Mouse (Mus musculus): ENCODE data around the gene Crhbp. TPM values are rescaled to one million over a fixed set of nuclear protein-coding genes. Genes with fewer than 3 reads are reported as not detected.

Crhbp gene
- polyA plus RNA-seq, 1 experiment: not detected

GRCm38 (mm10) chr13:95439569-95439968 lies 5.2 kb downstream of the Crhbp start:
- no peak for TF ChIP-seq GATA1 (IDR thresholded peaks at IDR 0.05; ENCODE audit: low read length)

GRCm38 (mm10) chr13:95431760-95432159 lies 13.0 kb downstream of the Crhbp start:
- TF ChIP-seq GATA1 (IDR thresholded peaks at IDR 0.05; ENCODE audit: low read length): no peak

DNA sequence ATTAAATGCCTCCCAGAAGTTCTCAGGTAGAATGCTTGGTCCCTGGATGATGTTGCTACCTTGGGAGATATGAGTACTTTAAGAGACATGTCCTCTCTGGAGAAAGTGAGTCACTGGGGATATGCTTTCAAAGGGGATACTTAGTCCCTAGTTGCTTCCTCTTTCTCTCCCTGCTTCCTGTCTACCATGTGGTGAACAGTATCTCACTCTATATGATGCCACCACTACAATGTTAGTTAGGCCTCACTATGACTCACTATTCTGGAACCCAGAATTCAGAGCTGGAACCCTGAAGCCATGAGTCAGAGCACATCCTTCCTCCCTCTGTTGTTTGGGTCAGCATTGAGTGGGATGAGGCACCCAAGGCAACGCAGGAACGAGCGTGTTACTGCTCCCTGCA lies 17.2 kb downstream of the Crhbp start:
- no peak for TF ChIP-seq GATA1 (IDR thresholded peaks at IDR 0.05; ENCODE audit: low read length)

GRCm38 (mm10) chr13:95426421-95426820 lies 18.3 kb downstream of the Crhbp start:
- no peak for TF ChIP-seq GATA1 (IDR thresholded peaks at IDR 0.05; ENCODE audit: low read length)

- TF ChIP-seq GATA1 (IDR thresholded peaks at IDR 0.05; ENCODE audit: low read length): no peak
These were observed 19.2 kb downstream of the Crhbp start for GRCm38 (mm10) chr13:95425484-95425883.

DNA sequence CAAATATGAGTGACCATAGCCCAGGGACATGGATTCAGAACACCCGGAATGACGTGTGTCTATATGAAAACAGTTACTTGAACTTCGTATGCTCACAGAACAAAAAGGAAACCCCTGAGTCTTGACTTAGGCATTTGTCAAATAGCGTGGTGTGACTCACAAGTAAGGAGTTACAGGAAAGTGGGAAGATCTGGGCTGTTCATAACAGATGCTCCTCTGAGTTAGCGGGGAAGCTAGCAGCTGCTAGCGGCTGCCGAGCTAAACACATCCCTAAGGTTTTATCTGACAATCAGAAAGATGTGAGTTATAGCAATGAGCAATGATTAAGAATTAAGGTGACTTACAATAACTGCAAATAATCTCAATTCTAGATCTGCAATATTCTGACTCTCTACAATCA lies 19.8 kb downstream of the Crhbp start:
- no peak for TF ChIP-seq GATA1 (IDR thresholded peaks at IDR 0.05; ENCODE audit: low read length)

DNA sequence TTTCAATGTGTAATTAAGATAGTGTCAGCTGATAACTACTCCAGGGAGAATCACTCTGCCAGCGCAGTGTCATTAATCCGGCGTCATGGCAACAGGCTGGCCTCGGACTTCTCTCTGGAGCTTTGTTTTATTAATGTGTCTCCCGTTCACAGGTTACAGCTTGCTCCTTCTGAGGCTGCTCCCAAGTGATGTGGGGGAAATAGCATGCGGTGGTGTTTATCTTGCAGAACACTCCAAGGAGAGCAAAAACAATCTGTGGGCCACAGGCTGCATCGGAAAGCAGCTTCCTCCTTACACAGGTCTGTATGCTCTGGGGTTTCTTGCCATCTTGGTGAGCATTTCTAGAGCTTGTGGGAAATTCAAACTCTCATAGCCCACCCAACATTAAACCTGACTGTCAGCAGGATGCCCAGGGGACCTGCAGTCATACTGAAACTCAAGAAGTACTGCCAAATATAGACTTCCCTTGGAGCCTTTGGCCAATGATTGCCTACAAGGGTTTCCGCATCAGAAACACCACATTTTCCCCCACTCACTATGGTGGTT lies 25.4 kb downstream of the Crhbp start:
- peak; percentile 33 for TF ChIP-seq GATA1 (IDR thresholded peaks at IDR 0.05; ENCODE audit: low read length)

- no peak for TF ChIP-seq GATA1 (IDR thresholded peaks at IDR 0.05; ENCODE audit: low read length)
These were observed 26.0 kb downstream of the Crhbp start for GRCm38 (mm10) chr13:95418575-95419203.

- TF ChIP-seq GATA1 (IDR thresholded peaks at IDR 0.05; ENCODE audit: low read length): peak; percentile 60
These were observed 32.5 kb downstream of the Crhbp start for GRCm38 (mm10) chr13:95412257-95412656.

DNA sequence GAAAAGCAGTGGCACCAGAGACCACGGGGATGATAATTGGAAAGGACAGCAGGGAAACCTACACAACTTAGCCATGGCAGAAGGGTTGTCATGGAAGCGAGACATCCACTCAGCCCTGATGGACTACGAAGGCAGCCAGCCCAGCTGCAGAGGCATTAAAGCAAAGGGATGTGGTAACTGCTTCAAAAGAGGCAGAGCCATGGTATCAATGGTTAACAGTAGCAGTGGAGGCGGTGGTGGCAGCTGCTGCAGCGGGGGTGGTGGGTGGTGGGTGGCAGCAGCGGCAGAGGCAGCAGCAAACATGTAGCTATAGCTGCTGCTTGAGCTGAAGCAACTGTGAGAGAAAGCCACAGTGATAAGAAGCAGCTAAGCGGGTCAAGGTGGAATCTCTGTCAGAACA lies 51.5 kb downstream of the Crhbp start:
- no peak for TF ChIP-seq GATA1 (IDR thresholded peaks at IDR 0.05; ENCODE audit: low read length)

DNA sequence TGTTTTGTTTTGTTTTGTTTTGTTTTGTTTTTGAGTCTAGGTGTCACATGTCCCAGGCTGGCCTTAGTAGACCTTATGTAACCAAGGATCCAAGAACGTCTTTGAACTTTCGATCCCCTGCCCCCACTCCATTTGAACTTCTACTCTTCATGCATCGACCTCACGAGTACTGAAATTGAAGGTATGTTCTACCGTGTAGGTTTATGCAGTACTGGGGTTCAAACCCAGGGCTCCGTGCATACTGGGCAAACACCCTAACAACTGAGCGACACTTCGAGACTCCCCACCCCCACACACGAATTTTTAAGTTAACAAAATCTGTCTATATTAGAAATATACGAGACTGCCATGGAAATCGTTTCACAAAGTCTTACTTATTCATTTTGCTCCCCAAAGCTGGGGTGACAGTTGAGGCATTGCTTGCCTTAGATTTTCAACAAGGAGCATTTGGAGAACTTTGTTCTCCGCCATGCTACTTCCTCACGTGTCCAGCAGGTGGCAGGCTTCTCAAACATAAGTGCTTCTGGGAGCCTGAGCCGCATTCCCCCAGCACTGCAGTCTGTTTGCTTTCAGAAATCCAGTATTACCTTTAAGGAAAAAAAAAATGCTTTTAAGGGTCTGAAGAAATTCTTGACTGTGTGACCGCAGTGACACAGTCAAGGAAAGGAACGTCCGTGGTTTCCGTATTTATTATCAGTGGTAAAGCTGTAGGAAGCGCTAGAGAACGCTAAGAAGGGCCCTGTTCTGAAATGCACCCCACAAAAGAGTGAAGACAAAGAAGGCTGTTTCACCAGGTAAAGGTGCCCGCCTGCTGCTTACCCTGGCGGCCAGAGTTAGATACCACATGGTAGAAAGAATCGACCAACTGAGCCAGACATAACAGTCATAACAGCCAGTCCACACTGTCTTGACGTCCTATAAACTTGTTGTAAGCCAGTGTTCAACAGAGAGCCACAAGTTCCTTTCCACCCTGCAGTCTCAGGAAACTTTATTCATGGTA lies 54.6 kb downstream of the Crhbp start:
- no peak for TF ChIP-seq GATA1 (IDR thresholded peaks at IDR 0.05; ENCODE audit: low read length)

DNA sequence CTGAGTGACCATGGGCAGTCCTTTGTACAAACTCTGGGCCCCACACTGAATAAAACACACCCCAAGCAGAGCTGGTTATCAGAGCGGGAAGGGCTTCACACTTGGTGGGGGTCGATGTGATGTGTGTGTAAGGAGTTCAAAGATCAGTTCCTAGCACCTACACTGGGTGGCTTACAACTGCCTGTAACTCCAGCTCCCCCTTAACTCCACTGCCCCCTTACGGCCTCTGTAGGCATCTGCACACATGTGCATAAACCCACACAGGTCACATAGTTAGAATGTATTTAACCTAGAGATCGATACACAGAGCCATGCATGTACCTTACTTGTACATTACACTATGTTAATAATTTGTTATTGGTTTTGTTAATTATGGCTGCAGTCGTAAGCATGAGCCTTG lies 56.5 kb downstream of the Crhbp start:
- no peak for TF ChIP-seq GATA1 (IDR thresholded peaks at IDR 0.05; ENCODE audit: low read length)

GRCm38 (mm10) chr13:95382418-95382817 lies 62.3 kb downstream of the Crhbp start:
- TF ChIP-seq GATA1 (IDR thresholded peaks at IDR 0.05; ENCODE audit: low read length): no peak

Other genes starting within 250 kb of the Crhbp start
- not detected in 2 replicates for gene Pde8b, start 194.6 kb downstream of the Crhbp start, polyA plus RNA-seq (2012)
- not detected in 2 replicates for gene Zbed3, start 121.3 kb downstream of the Crhbp start, polyA plus RNA-seq (2012)
- gene Aggf1, start 69.6 kb downstream of the Crhbp start, polyA plus RNA-seq (2012): 25.2 and 27.8 TPM in 2 replicates
- gene S100z, start 33.8 kb upstream of the Crhbp start, polyA plus RNA-seq (2012): not detected in 2 replicates
- gene F2rl1, start 80.3 kb upstream of the Crhbp start, polyA plus RNA-seq (2012): not detected in 2 replicates
- 0.03 TPM in 1 of 2 replicates, not detected in the other for gene F2r, start 173.6 kb upstream of the Crhbp start, polyA plus RNA-seq (2012)